Mouse (Mus musculus): ENCODE measurements around the gene Pstpip1.
A peak's percentile ranks its signal among the peaks of the same experiment; 100 is the strongest.

Gene Pstpip1

DNA sequence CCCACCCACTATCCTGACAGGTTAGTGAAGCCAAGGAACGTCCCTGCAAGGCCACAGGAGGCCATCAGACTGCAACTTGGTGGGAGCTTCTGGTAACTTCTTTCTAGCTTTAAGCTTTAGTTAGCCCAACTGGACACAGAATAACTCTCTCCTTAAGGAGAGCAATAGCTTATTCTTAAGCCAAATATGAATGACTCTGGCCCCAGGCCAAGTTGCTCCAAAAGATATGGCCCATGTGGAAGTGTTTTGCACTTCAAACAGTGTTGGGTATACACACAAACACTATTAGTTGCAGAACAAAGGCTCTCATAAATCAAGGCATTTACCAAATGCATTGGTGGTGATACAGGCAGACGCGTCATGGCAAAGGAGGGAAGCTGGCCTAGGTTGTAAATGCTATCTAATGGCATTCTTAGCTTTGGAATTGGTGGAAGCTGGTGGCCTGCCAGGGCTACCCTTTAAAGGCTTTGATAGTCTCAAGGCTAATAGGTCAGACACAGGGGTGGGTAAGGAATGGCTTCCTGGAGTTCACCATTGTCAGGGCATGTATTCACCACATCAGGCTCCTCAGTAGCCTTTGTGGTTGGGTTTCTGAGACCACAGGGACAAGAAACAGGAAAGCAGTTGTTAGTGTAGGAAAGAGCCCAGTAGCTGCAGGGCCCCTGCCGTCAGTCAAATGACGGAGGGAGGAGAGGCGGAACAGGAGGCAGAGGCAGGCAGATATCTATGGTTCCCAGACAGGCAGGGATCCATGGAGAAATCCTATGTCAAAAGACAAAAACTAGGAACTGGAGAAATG is 16.7 kb downstream of the Pstpip1 start:
- no peak for DNase-seq

DNA sequence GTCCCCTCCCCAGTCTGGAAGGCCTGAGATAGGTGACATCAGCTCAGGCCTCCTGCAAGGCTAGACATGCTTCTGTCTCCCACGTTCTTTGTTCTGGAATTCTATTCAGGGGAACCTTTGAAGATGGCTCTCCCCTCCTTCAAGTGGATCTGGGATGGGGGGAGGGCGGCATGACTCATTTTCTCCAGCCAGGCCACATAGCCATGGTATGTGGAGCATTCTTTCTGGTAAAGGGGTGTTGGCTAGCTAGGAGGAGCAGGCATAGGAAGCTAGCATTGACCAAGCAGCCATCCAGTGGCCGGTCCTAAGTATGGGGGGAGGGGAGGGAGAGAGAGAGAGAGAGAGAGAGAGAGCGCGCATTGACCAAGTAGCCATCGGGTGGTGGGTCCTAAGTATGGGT is 17.8 kb downstream of the Pstpip1 start:
- no peak for DNase-seq

- DNase-seq: no peak
Measured at GRCm38 (mm10) chr9:56108174-56108573, 18.4 kb downstream of the Pstpip1 start.

- no peak for DNase-seq
Measured at GRCm38 (mm10) chr9:56118091-56118490, 28.3 kb downstream of the Pstpip1 start.

DNA sequence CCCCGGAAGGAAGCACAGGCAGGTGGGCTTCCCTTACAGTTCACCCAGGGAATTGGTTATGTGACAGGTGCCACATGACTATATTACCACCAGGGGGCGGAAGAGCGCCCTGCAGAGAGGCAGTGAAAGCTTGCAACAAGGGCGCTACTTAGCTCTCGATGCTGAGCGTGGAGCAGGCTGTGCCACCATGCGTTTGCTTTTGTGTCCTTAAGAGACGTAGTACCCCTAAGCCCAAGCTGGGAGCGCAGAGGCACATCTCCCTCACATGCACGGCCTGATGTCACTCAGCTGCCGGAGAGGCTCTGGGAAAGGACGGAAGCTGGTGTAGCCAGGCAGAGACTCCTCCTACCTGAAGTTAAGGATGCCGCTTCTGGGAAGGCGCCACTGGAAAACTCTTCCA is 28.8 kb downstream of the Pstpip1 start:
- DNase-seq: peak; percentile 80 to 82

DNA sequence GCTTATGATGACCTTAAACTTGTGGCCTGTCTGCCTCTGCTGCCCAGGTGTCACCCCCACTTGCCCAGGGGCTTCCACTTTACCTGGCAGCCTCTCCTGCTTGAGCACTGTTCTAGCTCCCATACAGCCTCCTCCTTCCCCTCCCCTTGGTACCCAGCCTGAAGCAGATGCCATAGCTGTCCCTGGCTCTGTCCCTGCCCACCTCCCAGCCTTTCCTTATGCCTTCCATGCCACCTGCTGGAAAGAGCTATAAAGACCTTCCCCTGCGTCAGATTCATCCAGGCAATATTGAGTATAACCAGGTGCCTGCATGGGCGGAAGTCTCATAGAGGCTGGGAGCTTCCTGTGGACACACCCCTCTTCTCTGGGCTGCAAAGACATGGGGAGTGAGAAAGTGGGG is 29.9 kb downstream of the Pstpip1 start:
- peak; percentile 62 to 72 for DNase-seq

DNA sequence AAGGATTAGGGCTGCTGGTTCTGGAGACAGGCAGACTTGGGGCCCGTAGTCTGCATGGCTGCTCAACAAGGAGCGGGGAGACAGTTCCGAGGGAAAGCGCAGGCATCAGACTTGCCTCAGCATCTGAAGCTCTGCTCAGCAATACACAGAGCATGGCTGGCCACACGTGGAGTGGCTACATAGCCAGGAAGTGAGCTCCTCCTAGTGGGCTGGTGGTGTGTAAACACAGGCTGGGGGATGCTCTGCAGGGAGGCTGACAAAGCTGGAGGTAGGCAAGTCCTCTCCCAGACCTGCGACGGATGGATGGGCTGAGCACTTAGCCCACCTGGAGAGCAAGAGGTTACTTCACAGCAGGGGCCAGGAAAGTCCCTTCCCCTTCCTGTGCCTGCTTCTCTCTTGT is 31.3 kb downstream of the Pstpip1 start:
- DNase-seq: peak; percentile 78 to 81

DNA sequence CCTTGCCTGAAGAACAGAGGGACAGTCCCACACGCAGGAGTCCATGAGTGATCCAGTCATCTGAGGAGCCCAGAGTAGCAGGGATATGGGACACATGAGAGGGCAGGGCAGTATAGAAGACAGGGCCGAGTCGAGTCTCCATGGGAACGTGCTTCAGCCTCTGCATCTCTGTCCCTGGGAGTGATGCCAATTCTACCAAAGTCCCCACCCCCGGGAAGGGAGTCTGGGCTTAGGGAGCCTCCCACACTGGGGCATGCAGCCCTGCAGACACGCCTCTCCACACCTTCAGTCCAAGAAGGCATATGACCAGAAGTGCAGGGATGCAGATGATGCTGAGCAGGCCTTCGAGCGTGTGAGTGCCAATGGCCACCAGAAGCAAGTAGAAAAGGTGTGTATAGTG is 33.2 kb downstream of the Pstpip1 start:
- DNase-seq: peak; percentile 46 to 50

GRCm38 (mm10) chr9:56123613-56124012 is 33.9 kb downstream of the Pstpip1 start:
- DNase-seq: peak; percentile 76 to 79

DNA sequence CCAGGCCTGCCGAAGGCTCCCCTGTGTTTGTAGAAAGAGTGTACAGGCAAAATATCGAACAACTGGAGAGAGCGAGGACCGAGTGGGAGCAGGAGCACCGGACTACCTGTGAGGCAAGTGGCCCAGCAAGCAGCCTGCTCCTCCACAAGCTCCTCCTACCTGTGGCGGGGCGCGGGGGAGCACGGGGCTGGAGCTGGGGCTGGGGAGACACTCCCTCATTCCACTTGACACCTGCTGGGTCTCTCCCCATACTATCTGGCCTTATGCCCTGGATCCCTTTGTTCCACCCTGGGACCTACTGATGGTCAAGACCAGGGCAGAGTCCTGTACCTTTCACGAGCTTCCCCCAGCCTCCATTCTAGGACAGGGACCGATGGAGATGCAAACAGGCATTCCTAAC is 34.8 kb downstream of the Pstpip1 start:
- no peak for DNase-seq

GRCm38 (mm10) chr9:56126453-56127173 is 36.9 kb downstream of the Pstpip1 start:
- peak; percentile 62 to 77 for DNase-seq

GRCm38 (mm10) chr9:56128331-56128730 is 38.6 kb downstream of the Pstpip1 start:
- peak; percentile 42 to 56 for DNase-seq

DNA sequence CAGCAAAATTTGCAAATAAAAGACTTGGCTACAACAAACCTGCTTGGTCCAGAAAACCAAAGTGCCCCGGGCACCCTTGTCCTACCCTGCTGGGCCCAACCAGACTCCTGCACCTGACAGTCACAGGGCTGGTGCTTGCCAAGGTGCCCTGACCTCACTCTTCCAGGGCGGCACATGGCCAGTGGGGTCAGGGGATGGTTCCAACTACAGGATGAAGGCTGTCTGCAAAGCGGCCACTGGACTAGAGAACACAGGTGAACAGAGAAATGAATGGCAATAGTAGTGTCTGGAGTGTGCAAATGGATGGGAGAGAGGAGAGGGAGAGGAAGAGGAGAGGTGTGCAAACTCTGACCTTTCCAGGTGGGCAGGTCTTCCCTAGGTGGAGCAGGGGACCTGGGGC is 40.2 kb downstream of the Pstpip1 start:
- peak; percentile 16 to 29 for DNase-seq

GRCm38 (mm10) chr9:56130536-56130935 is 40.8 kb downstream of the Pstpip1 start:
- DNase-seq: no peak

- DNase-seq: no peak
Measured at GRCm38 (mm10) chr9:56131813-56132525, 42.2 kb downstream of the Pstpip1 start.

- no peak for DNase-seq
Measured at GRCm38 (mm10) chr9:56133970-56134369, 44.2 kb downstream of the Pstpip1 start.

- DNase-seq: no peak
Measured at GRCm38 (mm10) chr9:56134614-56135013, 44.9 kb downstream of the Pstpip1 start.

DNA sequence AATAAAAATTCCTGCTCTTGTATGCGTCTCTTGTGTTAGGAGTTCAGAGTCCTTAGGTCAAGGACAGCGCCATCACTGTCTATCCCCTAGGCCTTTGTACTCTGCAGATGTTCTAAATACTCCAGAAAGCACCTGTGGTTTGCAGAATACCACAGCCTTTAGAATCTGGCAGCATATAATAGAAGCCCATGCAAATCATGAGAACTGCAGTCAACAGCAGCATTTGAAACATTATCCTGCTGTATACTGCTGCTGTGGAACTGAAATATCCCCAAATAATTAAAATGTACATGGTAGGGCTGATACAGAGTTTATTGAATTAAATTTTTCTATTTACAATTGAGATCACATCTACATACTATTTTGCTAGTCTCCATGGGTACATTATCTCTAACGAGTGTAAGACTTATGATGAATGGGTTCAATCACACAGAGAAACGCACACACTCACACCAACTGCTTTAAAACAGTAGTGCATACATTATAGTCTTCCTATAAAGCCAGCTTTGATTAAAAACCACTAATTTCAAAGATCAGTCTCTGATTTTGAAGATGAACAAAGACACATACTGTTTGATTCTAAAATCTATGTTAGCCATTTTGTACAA is 45.9 kb downstream of the Pstpip1 start:
- no peak for DNase-seq

DNA sequence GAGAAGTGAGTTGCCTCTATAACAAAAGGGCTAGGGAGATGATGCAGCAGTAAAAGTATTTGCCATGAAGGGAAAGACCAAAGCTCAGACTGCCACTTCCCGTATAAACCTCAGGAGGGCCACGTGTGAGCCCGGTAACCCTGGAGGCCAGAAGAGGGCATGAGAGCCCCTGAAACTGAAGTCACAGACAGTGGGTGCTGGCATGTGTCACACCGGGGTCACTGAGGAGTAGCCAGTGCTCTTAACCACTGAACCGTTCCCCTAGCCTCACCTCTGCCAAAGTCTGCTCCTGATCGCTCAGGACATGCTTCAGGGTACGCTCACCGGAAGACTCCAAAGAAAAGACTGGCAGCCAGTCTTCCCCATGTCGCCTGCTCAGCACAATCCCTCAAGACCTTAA is 52.0 kb downstream of the Pstpip1 start:
- no peak for DNase-seq

DNA sequence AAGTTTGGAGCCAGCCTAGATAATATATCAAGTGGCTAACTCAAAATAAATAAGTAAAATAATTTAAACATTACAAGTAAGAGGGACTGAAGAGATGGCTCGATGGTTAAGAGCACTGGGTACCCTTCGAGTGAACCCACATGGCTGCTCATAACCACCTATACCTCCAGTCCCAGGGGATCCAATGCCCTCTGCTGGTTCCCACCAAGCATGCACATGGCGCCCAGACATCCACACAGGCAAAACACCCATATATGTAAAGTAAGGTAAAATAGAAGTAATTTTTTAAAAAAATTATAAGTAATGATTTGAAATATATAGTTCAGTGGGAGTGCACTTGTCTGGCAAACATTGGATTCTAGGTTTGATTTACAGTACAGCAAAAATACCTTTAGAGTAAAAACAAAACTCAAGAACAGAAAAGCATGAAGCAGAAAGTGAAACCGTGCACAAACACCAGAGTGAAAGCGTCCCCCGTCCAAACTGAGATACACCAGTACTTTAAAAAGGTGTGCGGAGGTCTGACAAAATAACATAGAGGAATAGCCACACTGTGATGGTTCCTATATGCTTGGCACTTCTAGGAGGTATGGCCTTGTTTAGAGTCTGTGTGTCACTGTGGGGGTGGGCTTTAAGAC is 54.7 kb downstream of the Pstpip1 start:
- DNase-seq: no peak

DNA sequence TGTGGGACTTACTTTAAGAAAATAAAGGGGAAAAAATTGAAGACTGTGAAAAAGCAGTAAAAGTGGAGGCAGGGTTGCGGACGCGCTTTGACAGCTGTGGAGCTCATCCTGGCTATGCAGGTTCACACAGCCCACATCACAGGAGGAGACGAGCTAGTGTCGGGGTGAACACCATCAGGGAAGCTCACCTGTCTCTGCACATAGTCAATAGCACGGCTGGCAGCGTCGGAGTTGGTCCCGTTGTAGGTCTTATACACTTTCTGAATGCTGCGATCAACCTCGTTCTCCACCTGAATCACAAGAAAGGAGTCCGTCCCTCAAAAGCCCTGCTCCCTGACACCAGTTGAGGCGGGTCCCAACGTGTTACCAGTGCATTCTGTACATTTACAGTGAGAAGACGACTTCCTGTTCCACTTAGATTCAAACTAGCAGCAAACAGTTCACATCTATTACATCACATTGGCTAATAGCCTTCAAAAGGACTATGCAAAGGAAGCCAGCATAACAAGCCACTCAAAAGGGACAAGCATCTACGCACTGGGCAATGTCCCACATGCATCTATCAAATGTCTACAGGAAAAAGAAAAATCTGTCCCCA is 56.7 kb downstream of the Pstpip1 start:
- no peak for DNase-seq

All from cerebellum, postnatal 10 days (tissue).